Mouse (Mus musculus): ENCODE measurements around the gene Nsun2. TPM values are rescaled to one million over a fixed set of nuclear protein-coding genes. Genes with fewer than 3 reads are reported as not detected.

Gene Nsun2
- polyA plus RNA-seq, 1 experiment from 2014 or later = 67.9 TPM

DNA sequence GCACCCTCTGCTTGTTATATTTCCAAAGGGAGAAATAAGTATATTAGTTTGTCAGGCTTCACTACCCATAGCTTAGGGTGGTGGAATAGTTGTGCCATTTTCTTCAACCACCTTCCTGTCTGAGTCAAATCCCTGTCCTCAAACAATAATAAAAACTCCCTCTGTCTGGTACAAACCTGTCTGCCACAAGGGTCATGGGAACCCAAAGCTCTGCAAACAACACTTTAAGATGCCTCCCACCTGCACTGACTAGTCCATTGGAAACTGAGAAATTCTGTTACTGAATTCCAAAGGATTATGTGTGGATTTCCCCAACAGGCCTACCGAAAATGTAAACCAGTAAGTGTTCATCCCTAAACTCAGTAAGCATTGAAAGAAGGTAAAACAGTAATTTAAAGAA lies 71.1 kb downstream of the Nsun2 start:
- Histone ChIP-seq H3K4me3 (ENCODE audit: low read depth, low read length) (no peak overlapping the region), H3K4me2 (ENCODE audit: low read length) (no peak overlapping the region), H3K9me3 (replicated peaks; ENCODE audit: control insufficient read depth, low read length, poor library complexity, severe bottlenecking) (no peaks in the 10 kb centered on the region), H3K4me1 (ENCODE audit: control insufficient read depth, insufficient read depth, low read length) (no peaks in the 10 kb centered on the region), H3K27me3 (ENCODE audit: control insufficient read depth, insufficient read depth, low read depth, low read length) (no peaks in the 10 kb centered on the region), H3K9ac (ENCODE audit: low read depth, low read length) (no peak overlapping the region), H3K36me3 (ENCODE audit: control insufficient read depth, insufficient read depth, low read length) (no peaks in the 10 kb centered on the region), H3K27ac (ENCODE audit: low read length) (no peak overlapping the region)
- 94% methylated on average over 1 of the region's 1 CpGs for WGBS
- no peak for ATAC-seq

DNA sequence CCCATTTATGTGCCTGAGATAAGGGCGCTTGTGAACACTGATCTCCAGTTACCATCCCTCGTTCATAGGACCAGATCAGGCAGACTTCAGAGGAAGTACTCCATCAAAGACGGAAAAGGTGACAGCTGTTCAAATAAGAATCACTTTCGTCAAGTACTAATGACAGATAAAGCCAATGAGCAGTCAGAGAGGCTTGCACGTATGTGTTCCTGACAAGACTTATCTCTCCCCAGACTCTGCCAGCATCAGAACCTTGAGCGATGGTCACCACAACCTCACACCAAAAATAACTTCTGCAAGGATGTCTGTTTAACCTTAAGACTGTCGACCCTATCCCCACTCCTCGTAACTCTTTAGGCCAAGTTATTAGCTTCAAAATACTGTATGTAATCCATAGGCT lies 75.2 kb downstream of the Nsun2 start:
- Histone ChIP-seq H3K27me3 (ENCODE audit: control insufficient read depth, insufficient read depth, low read depth, low read length) (no peaks in the 10 kb centered on the region), H3K4me1 (ENCODE audit: control insufficient read depth, insufficient read depth, low read length) (peaks cover 7% of the 10 kb centered on the region; the same call in 1 of the 2 replicates), H3K27ac (ENCODE audit: low read length) (no peak overlapping the region), H3K4me2 (ENCODE audit: low read length) (no peak overlapping the region), H3K9ac (ENCODE audit: low read depth, low read length) (no peak overlapping the region), H3K9me3 (replicated peaks; ENCODE audit: control insufficient read depth, low read length, poor library complexity, severe bottlenecking) (no peaks in the 10 kb centered on the region), H3K36me3 (ENCODE audit: control insufficient read depth, insufficient read depth, low read length) (no peaks in the 10 kb centered on the region), H3K4me3 (ENCODE audit: low read depth, low read length) (no peak overlapping the region)
- ATAC-seq = no peak
- WGBS = 89% methylated on average over 8 of the region's 8 CpGs

DNA sequence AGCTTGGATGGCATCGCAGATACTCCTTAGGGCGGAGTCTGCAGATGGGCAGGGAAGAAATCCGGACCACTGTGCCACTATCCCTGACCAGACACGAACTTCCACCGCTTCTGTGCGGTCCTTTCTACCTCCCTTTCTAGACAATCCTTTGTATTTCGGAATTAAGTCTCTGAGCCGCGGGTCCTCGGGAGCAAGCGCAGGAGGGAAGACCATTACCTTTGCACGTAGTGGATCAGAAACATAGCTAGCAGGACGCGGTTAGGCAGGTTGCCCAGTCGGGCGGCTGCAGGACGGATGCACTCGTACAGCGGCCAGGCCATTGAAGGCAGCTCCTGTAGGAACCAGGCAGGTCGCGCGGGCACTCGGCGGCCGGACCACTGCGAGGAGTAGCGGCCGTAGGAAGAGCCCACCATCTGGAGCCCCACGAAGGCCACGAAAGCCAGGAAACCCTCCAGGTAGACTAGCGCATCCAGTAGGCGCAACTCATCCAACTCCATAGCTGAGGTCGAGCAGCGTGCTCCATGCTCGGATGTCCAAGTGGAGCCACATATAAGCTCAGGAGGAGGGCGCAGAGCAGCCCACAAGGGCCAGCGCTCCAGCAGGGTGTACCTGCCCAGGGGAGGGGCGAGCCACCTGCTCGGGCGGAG lies 77.3 kb downstream of the Nsun2 start:
- H3K9me3 ChIP-seq (replicated peaks; ENCODE audit: control insufficient read depth, low read length, poor library complexity, severe bottlenecking) = no peaks in the 10 kb centered on the region
- H3K4me1 ChIP-seq (ENCODE audit: control insufficient read depth, insufficient read depth, low read length) = peaks cover 7% of the 10 kb centered on the region; the same call in 1 of the 2 replicates
- peak; percentile 91 for ATAC-seq
- H3K9ac ChIP-seq (ENCODE audit: low read depth, low read length) = peak overlapping the region; percentile 70
- peaks cover 4% of the 10 kb centered on the region; the same call in 1 of the 2 replicates for H3K36me3 ChIP-seq (ENCODE audit: control insufficient read depth, insufficient read depth, low read length)
- peak overlapping the region; percentile 96 for H3K4me2 ChIP-seq (ENCODE audit: low read length)
- H3K27ac ChIP-seq (ENCODE audit: low read length) = peak overlapping the region; percentile 47; the same call in 1 of the 2 replicates
- under 1% methylated on average over 39 of the region's 40 CpGs for WGBS
- H3K4me3 ChIP-seq (ENCODE audit: low read depth, low read length) = peak overlapping the region; percentile 68
- H3K27me3 ChIP-seq (ENCODE audit: control insufficient read depth, insufficient read depth, low read depth, low read length) = no peaks in the 10 kb centered on the region

DNA sequence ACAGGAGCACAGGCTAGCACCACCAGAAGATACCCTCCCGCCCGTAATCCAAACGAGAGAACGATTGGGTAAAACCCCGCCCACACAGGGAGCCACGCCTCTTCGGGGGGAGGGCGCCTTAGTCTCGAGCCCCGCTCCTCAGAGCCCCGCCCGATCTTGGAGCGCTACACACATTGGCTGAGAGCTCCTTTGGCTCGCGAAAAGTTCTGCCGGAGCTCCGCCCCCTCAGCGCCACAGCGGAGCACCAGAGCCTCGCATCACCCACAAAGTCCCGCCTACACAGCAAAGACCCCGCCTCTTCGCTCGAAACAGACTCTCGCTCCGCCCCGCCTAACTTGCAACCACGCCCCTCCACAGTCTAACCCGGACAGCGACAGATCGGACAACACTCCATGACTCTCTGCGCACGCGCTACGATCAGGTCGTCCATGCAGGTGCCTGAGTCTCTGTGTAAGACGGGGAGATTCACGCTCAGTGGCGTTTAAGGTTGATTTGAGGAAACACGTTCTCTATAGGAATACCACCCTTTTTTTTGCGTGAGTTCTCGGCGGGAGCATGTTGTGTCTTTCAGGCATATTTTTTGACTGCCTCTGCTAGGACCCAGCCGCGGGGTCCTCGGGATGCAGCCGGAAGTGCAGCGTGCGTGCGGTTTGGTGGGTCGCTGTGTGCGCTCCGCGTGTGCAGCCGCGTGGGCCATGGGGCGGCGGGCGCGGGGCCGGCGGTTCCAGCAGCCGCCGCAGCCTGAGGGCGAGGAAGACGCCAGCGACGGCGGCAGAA lies 78.0 kb downstream of the Nsun2 start, which contains the start of gene Srd5a1:
Gene Srd5a1 (minus strand): TSS at position 45 of the 777 bp plus-strand sequence.
- Histone ChIP-seq H3K4me3 (ENCODE audit: low read depth, low read length) (peak within 1 kb of the TSS; percentile 68), H3K36me3 (ENCODE audit: control insufficient read depth, insufficient read depth, low read length) (peaks cover 4% of the 10 kb centered on the region; the same call in 1 of the 2 replicates), H3K27me3 (ENCODE audit: control insufficient read depth, insufficient read depth, low read depth, low read length) (no peaks in the 10 kb centered on the region), H3K9ac (ENCODE audit: low read depth, low read length) (peak within 1 kb of the TSS; percentile 70), H3K4me2 (ENCODE audit: low read length) (peak within 1 kb of the TSS; percentile 96), H3K27ac (ENCODE audit: low read length) (peak within 1 kb of the TSS; percentile 82), H3K9me3 (replicated peaks; ENCODE audit: control insufficient read depth, low read length, poor library complexity, severe bottlenecking) (no peaks in the 10 kb centered on the region), H3K4me1 (ENCODE audit: control insufficient read depth, insufficient read depth, low read length) (peaks cover 7% of the 10 kb centered on the region; the same call in 1 of the 2 replicates)
- WGBS = under 1% methylated on average over 68 of the region's 69 CpGs
- peak; percentile 98 for ATAC-seq

DNA sequence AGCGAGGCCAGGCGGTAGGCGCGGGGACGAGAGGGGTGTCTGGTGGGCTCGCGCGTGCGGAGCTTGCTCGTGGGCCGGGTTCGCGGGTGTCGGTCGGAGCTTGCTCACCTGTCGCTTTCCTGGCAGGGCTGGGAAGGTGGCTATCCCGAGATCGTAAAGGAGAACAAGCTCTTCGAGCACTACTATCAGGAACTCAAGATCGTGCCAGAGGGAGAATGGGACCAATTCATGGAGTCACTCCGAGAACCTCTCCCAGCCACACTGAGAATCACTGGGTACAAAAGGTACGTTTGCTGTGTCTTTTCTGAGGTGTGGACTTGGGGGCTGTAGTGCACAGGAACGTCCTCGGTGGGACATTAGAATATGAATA lies 78.6 kb downstream of the Nsun2 start:
- Histone ChIP-seq H3K4me3 (ENCODE audit: low read depth, low read length) (peak overlapping the region; percentile 68), H3K9ac (ENCODE audit: low read depth, low read length) (peak overlapping the region; percentile 64), H3K36me3 (ENCODE audit: control insufficient read depth, insufficient read depth, low read length) (peaks cover 4% of the 10 kb centered on the region), H3K4me2 (ENCODE audit: low read length) (peak overlapping the region; percentile 96), H3K27me3 (ENCODE audit: control insufficient read depth, insufficient read depth, low read depth, low read length) (no peaks in the 10 kb centered on the region), H3K27ac (ENCODE audit: low read length) (peak overlapping the region; percentile 82), H3K4me1 (ENCODE audit: control insufficient read depth, insufficient read depth, low read length) (peaks cover 7% of the 10 kb centered on the region; the same call in 1 of the 2 replicates), H3K9me3 (replicated peaks; ENCODE audit: control insufficient read depth, low read length, poor library complexity, severe bottlenecking) (no peaks in the 10 kb centered on the region)
- no peak for ATAC-seq
- under 1% methylated on average over 24 of the region's 24 CpGs for WGBS

DNA sequence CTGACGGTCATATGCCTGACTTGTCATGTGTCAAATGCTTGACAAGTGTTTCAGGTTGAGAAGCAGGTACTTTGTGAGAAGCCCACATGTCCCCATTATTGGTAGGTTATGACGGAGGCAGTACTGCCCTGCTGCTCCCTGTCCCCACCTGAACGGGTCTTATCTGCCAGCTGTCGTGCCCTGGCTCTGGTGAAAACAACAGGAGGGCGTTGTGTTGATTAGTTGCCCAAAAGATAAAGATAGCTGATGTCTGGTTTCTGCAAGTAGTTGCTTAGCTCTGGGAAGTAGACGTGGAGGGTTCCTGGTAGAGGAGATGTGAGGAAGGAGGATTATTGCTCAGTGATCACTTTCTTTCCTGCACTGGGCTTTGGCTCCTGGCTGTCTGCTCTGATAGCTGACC lies 83.2 kb downstream of the Nsun2 start:
- Histone ChIP-seq H3K4me3 (ENCODE audit: low read depth, low read length) (no peak overlapping the region), H3K4me2 (ENCODE audit: low read length) (no peak overlapping the region), H3K27ac (ENCODE audit: low read length) (no peak overlapping the region), H3K9me3 (replicated peaks; ENCODE audit: control insufficient read depth, low read length, poor library complexity, severe bottlenecking) (no peaks in the 10 kb centered on the region), H3K4me1 (ENCODE audit: control insufficient read depth, insufficient read depth, low read length) (peaks cover 7% of the 10 kb centered on the region; the same call in 1 of the 2 replicates), H3K36me3 (ENCODE audit: control insufficient read depth, insufficient read depth, low read length) (peaks cover 34% of the 10 kb centered on the region), H3K27me3 (ENCODE audit: control insufficient read depth, insufficient read depth, low read depth, low read length) (no peaks in the 10 kb centered on the region), H3K9ac (ENCODE audit: low read depth, low read length) (no peak overlapping the region)
- ATAC-seq = no peak
- WGBS = 93% methylated on average over 6 of the region's 6 CpGs

DNA sequence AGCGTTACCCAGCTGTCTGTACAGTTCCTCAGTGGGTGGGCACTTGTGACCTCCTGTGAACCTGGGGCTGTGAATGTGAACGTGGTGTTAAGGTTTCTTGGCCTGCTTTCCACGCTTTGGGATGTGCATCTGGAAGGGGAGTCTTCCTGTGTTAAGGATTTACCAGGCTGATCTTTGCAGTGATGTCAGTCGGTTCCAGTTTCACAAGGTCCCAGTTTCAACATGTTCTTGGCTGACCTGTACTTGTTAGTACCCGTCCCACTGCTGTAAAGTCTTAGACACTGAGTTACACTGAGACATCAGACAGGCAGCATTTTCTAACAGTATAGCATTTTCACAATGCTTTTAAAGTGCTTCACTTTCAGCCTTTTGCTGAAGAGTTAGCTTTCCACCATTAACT lies 90.3 kb downstream of the Nsun2 start:
- Histone ChIP-seq H3K4me3 (ENCODE audit: low read depth, low read length) (no peak overlapping the region), H3K9me3 (replicated peaks; ENCODE audit: control insufficient read depth, low read length, poor library complexity, severe bottlenecking) (no peaks in the 10 kb centered on the region), H3K4me2 (ENCODE audit: low read length) (no peak overlapping the region), H3K4me1 (ENCODE audit: control insufficient read depth, insufficient read depth, low read length) (no peaks in the 10 kb centered on the region), H3K9ac (ENCODE audit: low read depth, low read length) (no peak overlapping the region), H3K36me3 (ENCODE audit: control insufficient read depth, insufficient read depth, low read length) (peaks cover 57% of the 10 kb centered on the region), H3K27ac (ENCODE audit: low read length) (no peak overlapping the region), H3K27me3 (ENCODE audit: control insufficient read depth, insufficient read depth, low read depth, low read length) (no peaks in the 10 kb centered on the region)
- no peak for ATAC-seq
- 83% methylated on average over 5 of the region's 5 CpGs for WGBS

DNA sequence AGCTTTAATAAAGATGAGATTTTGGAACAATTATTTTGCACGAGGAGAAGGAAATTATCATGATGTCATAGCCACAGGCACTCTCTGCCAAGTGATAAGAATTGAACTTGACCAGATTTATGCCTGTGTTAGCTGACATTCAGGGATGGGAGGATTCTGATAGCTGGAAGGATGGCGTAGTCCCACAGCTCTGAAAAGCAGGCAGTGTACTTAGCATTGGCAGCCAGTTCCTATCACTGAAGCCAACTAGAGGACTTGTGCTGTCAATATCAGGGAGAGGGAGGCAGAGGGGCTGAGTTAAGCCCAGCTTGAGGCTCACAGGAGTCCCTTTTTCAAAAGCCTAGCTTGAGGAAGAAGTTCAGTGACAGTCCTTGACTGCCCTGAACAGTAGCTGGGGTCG lies 91.0 kb downstream of the Nsun2 start:
- Histone ChIP-seq H3K36me3 (ENCODE audit: control insufficient read depth, insufficient read depth, low read length) (peaks cover 56% of the 10 kb centered on the region), H3K27ac (ENCODE audit: low read length) (no peak overlapping the region), H3K9ac (ENCODE audit: low read depth, low read length) (no peak overlapping the region), H3K4me1 (ENCODE audit: control insufficient read depth, insufficient read depth, low read length) (no peaks in the 10 kb centered on the region), H3K4me3 (ENCODE audit: low read depth, low read length) (no peak overlapping the region), H3K9me3 (replicated peaks; ENCODE audit: control insufficient read depth, low read length, poor library complexity, severe bottlenecking) (no peaks in the 10 kb centered on the region), H3K27me3 (ENCODE audit: control insufficient read depth, insufficient read depth, low read depth, low read length) (no peaks in the 10 kb centered on the region), H3K4me2 (ENCODE audit: low read length) (no peak overlapping the region)
- WGBS = 95% methylated on average over 3 of the region's 3 CpGs
- ATAC-seq = no peak

DNA sequence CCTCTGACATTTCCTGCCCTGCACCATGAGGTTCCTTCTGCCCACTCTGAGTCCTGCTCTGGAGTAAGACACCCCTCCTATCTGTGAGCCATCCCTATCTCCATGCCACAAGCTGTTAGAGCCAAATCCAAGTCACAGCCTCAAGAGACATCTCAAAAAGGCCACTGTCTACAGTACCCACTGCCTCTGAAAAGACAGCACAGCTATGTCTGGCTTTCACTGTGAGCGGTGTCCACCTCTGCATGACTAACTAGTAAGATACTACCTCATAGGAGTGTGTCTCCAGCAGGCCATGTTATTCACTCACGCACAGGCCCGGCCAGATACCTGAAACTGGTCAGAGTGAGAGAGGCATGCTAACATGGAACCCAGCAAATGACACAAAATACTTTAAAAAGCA lies 94.4 kb downstream of the Nsun2 start:
- no peak for ATAC-seq
- no peak overlapping the region for H3K4me3 ChIP-seq (ENCODE audit: low read depth, low read length)
- WGBS = 98% methylated on average over 3 of the region's 3 CpGs
- no peaks in the 10 kb centered on the region for H3K4me1 ChIP-seq (ENCODE audit: control insufficient read depth, insufficient read depth, low read length)
- H3K9ac ChIP-seq (ENCODE audit: low read depth, low read length) = no peak overlapping the region
- H3K4me2 ChIP-seq (ENCODE audit: low read length) = no peak overlapping the region
- peaks cover 68% of the 10 kb centered on the region for H3K36me3 ChIP-seq (ENCODE audit: control insufficient read depth, insufficient read depth, low read length)
- no peak overlapping the region for H3K27ac ChIP-seq (ENCODE audit: low read length)
- H3K27me3 ChIP-seq (ENCODE audit: control insufficient read depth, insufficient read depth, low read depth, low read length) = no peaks in the 10 kb centered on the region
- H3K9me3 ChIP-seq (replicated peaks; ENCODE audit: control insufficient read depth, low read length, poor library complexity, severe bottlenecking) = no peaks in the 10 kb centered on the region

Data from midbrain, embryonic 16.5 days (tissue).